Mouse (Mus musculus): ENCODE data around the gene Tmem108.

The Tmem108 gene

GRCm38 (mm10) chr9:103501861-103502364, 259.7 kb downstream of the Tmem108 start:
- DNase-seq (ENCODE audit: low spot score in 2 of 2): no peak

GRCm38 (mm10) chr9:103499366-103499765, 262.3 kb downstream of the Tmem108 start:
- DNase-seq (ENCODE audit: low spot score in 2 of 2): no peak

GRCm38 (mm10) chr9:103498699-103499098, 262.9 kb downstream of the Tmem108 start:
- DNase-seq (ENCODE audit: low spot score in 2 of 2): no peak

- DNase-seq (ENCODE audit: low spot score in 2 of 2): no peak
Observed at GRCm38 (mm10) chr9:103495391-103495790, 266.2 kb downstream of the Tmem108 start.

GRCm38 (mm10) chr9:103494346-103495020, 267.2 kb downstream of the Tmem108 start:
- peak; percentile 60 to 80 for DNase-seq (ENCODE audit: low spot score in 2 of 2)

GRCm38 (mm10) chr9:103491985-103492384, 269.7 kb downstream of the Tmem108 start:
- no peak for DNase-seq (ENCODE audit: low spot score in 2 of 2)

GRCm38 (mm10) chr9:103490439-103490838, 271.2 kb downstream of the Tmem108 start:
- peak; percentile 57 to 66 for DNase-seq (ENCODE audit: low spot score in 2 of 2)

GRCm38 (mm10) chr9:103489883-103490282, 271.8 kb downstream of the Tmem108 start:
- DNase-seq (ENCODE audit: low spot score in 2 of 2): no peak

GRCm38 (mm10) chr9:103489096-103489495, 272.5 kb downstream of the Tmem108 start:
- DNase-seq (ENCODE audit: low spot score in 2 of 2): no peak

GRCm38 (mm10) chr9:103486262-103486661, 275.4 kb downstream of the Tmem108 start:
- DNase-seq (ENCODE audit: low spot score in 2 of 2): no peak

- DNase-seq (ENCODE audit: low spot score in 2 of 2): no peak
Observed at GRCm38 (mm10) chr9:103485606-103486005, 276.0 kb downstream of the Tmem108 start.

- no peak for DNase-seq (ENCODE audit: low spot score in 2 of 2)
Observed at GRCm38 (mm10) chr9:103480603-103481220, 280.9 kb downstream of the Tmem108 start.

GRCm38 (mm10) chr9:103480044-103480576, 281.5 kb downstream of the Tmem108 start, which contains the start of gene Bfsp2:
TSS of gene Bfsp2 (minus strand) at chr9:103480420.
- DNase-seq (ENCODE audit: low spot score in 2 of 2): no peak

GRCm38 (mm10) chr9:103475414-103475813, 286.2 kb downstream of the Tmem108 start:
- no peak for DNase-seq (ENCODE audit: low spot score in 2 of 2)

GRCm38 (mm10) chr9:103473915-103474688, 287.5 kb downstream of the Tmem108 start:
- no peak for DNase-seq (ENCODE audit: low spot score in 2 of 2)

GRCm38 (mm10) chr9:103471784-103472183, 289.9 kb downstream of the Tmem108 start:
- no peak for DNase-seq (ENCODE audit: low spot score in 2 of 2)

- no peak for DNase-seq (ENCODE audit: low spot score in 2 of 2)
Observed at GRCm38 (mm10) chr9:103469516-103469915, 292.1 kb downstream of the Tmem108 start.

- DNase-seq (ENCODE audit: low spot score in 2 of 2): no peak
Observed at GRCm38 (mm10) chr9:103468911-103469310, 292.7 kb downstream of the Tmem108 start.

- DNase-seq (ENCODE audit: low spot score in 2 of 2): no peak
Observed at GRCm38 (mm10) chr9:103465711-103466220, 295.9 kb downstream of the Tmem108 start.

GRCm38 (mm10) chr9:103465293-103465692, 296.3 kb downstream of the Tmem108 start:
- no peak for DNase-seq (ENCODE audit: low spot score in 2 of 2)

- DNase-seq (ENCODE audit: low spot score in 2 of 2): no peak
Observed at GRCm38 (mm10) chr9:103463833-103464232, 297.8 kb downstream of the Tmem108 start.

GRCm38 (mm10) chr9:103459839-103460238, 301.8 kb downstream of the Tmem108 start:
- DNase-seq (ENCODE audit: low spot score in 2 of 2): no peak
